Mouse (Mus musculus) common myeloid progenitor, adult 5-6 weeks (primary cell): ENCODE measurements around the gene Gm17428. TPM values are rescaled to one million over a fixed set of nuclear protein-coding genes. Genes with fewer than 3 reads are reported as not detected.
A peak's percentile ranks its signal among the peaks of the same experiment; 100 is the strongest.

Experiments
- ATAC-seq: replicated peaks from 2 replicates; pipeline ENCODE4 v1.8.0; 2016; ENCODE audit warnings: low read depth, mild to moderate bottlenecking, moderate TSS enrichment, inconsistent platforms; ENCODE audit not compliant: poor library complexity, severe bottlenecking
- total RNA-seq: library from RNA; stranded (forward); fragments of 200-1000, 187-1606 nt; gene quantifications from 2 replicates; pipeline ENCODE4 v1.2.3, GENCODE M21; 2017

Gene Gm17428
- total RNA-seq, 1 experiment from 2014 or later = not detected

GRCm38 (mm10) chr14:55005967-55006366, 29.2 kb downstream of the Gm17428 start:
- no peak for ATAC-seq

- ATAC-seq = no peak
Measured at GRCm38 (mm10) chr14:55006541-55006940, 29.8 kb downstream of the Gm17428 start.

- no peak for ATAC-seq
Measured at GRCm38 (mm10) chr14:55007120-55007908, 30.6 kb downstream of the Gm17428 start.

GRCm38 (mm10) chr14:55008417-55008816, 31.7 kb downstream of the Gm17428 start:
- no peak for ATAC-seq

- no peak for ATAC-seq
Measured at GRCm38 (mm10) chr14:55011116-55011515, 34.4 kb downstream of the Gm17428 start.

GRCm38 (mm10) chr14:55014591-55014990, 37.9 kb downstream of the Gm17428 start:
- ATAC-seq = peak; percentile 43

- peak; percentile 91 for ATAC-seq
Measured at GRCm38 (mm10) chr14:55014991-55015766, 38.4 kb downstream of the Gm17428 start, which contains the start of gene Ngdn. Ngdn (plus strand) TSS chr14:55015454.

- peak; percentile 7 for ATAC-seq
Measured at GRCm38 (mm10) chr14:55015767-55016111, 39.0 kb downstream of the Gm17428 start.

GRCm38 (mm10) chr14:55016876-55017275, 40.1 kb downstream of the Gm17428 start:
- ATAC-seq = no peak

- ATAC-seq = no peak
Measured at GRCm38 (mm10) chr14:55020394-55020793, 43.7 kb downstream of the Gm17428 start.

GRCm38 (mm10) chr14:55023011-55023410, 46.3 kb downstream of the Gm17428 start:
- ATAC-seq = no peak

- 0 out of 2 replicates have a peak, but pooled peaks have one; percentile 53 for ATAC-seq
Measured at GRCm38 (mm10) chr14:55024236-55024635, 47.5 kb downstream of the Gm17428 start.

- ATAC-seq = no peak
Measured at GRCm38 (mm10) chr14:55025527-55025926, 48.8 kb downstream of the Gm17428 start.

Other genes starting within 250 kb of the Gm17428 start
- 4.4 and 5.5 TPM in 2 replicates for gene Slc7a8, start 195.0 kb upstream of the Gm17428 start, total RNA-seq
- not detected in 2 replicates for gene Rnf212b, start 162.8 kb upstream of the Gm17428 start, total RNA-seq
- 12.5 and 15.6 TPM in 2 replicates for gene Homez, start 106.0 kb upstream of the Gm17428 start, total RNA-seq
- 5.4 TPM in 1 of 2 replicates, not detected in the other for gene Ppp1r3e, start 99.4 kb upstream of the Gm17428 start, total RNA-seq
- 7.8 and 10.3 TPM in 2 replicates for gene Bcl2l2, start 93.6 kb upstream of the Gm17428 start, total RNA-seq
- 2.4 TPM in 1 of 2 replicates, not detected in the other for gene Gm20521, start 93.5 kb upstream of the Gm17428 start, total RNA-seq
- gene Pabpn1, start 84.4 kb upstream of the Gm17428 start, total RNA-seq = 466 and 493 TPM in 2 replicates
- gene Slc22a17, start 63.8 kb upstream of the Gm17428 start, total RNA-seq = 0.23 and 6.6 TPM in 2 replicates
- not detected in 2 replicates for gene Efs, start 50.8 kb upstream of the Gm17428 start, total RNA-seq
- gene Il25, start 44.2 kb upstream of the Gm17428 start, total RNA-seq = not detected in 2 replicates
- not detected in 2 replicates for gene Cmtm5, start 40.7 kb upstream of the Gm17428 start, total RNA-seq
- not detected in 2 replicates for gene Myh6, start 10.0 kb upstream of the Gm17428 start, total RNA-seq
- gene Myh7, start 17.7 kb downstream of the Gm17428 start, total RNA-seq = not detected in 2 replicates
- gene Ngdn, start 38.5 kb downstream of the Gm17428 start, total RNA-seq = 53.3 and 56.1 TPM in 2 replicates
- gene Zfhx2, start 115.4 kb downstream of the Gm17428 start, total RNA-seq = 2.0 and 5.0 TPM in 2 replicates
- 8.3 and 12.9 TPM in 2 replicates for gene Thtpa, start 117.9 kb downstream of the Gm17428 start, total RNA-seq
- gene Ap1g2, start 129.7 kb downstream of the Gm17428 start, total RNA-seq = 25.1 and 30.9 TPM in 2 replicates
- not detected in 2 replicates for gene Jph4, start 140.0 kb downstream of the Gm17428 start, total RNA-seq
- not detected in 2 replicates for gene Dhrs2, start 245.1 kb downstream of the Gm17428 start, total RNA-seq